Mouse (Mus musculus) E14TG2a.4 (cell line): ENCODE results near the gene Col25a1.

Source experiments
- H3K27me3 ChIP-seq: 2 replicates; pipeline ENCODE4 v1.6.1; 2014; ENCODE audit warnings: low read length, control low read depth; ENCODE audit not compliant: insufficient read depth
- H3K36me3 ChIP-seq: 2 replicates; pipeline ENCODE4 v1.6.1; 2014; ENCODE audit warnings: low read length, control low read depth; ENCODE audit not compliant: insufficient read depth
- H3K4me1 ChIP-seq: replicated peaks from 2 replicates; pipeline ENCODE4 v1.6.1; 2014; ENCODE audit warnings: low read depth, low read length, control low read depth
- H3K4me3 ChIP-seq: replicated peaks from 2 replicates; pipeline ENCODE4 v1.5.1; 2014; ENCODE audit warnings: mild to moderate bottlenecking, low read length
- H3K9me3 ChIP-seq: 2 replicates; pipeline ENCODE4 v1.6.1; 2014; ENCODE audit warnings: low read length, control low read depth
- CTCF ChIP-seq: conservative IDR thresholded peaks from 2 replicates; pipeline ENCODE4 v1.5.1; 2014; ENCODE audit warnings: low read length
- NANOG ChIP-seq: IDR thresholded peaks from 2 replicates; pipeline ENCODE4 v1.6.1; 2014; ENCODE audit warnings: borderline replicate concordance, low read length, mixed read lengths
- POU5F1 ChIP-seq: IDR thresholded peaks from 2 replicates; pipeline ENCODE4 v1.6.1; 2014; ENCODE audit warnings: low read length, borderline replicate concordance

Gene Col25a1

DNA sequence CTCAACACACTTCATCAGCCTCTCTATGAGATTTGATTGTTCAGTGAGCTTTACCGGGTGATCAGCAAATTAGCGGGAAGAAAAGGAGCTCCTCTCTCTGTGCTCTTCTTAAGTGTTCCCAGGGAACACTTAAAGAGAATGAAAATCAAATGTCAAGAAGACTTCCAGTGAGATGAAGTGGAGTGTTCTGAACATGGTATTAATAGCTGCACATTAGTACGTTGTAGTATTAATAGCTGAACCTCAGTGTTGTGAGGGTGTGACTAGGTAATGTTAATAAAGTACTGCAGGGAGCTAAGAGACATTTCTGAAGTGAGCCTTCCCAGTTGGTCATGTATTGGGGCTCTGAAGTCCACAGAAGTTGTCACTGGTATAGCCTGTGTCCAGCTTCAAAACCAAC lies 139.2 kb downstream of the Col25a1 start:
- H3K9me3 ChIP-seq = no peaks in the 10 kb centered on the region
- no peak for TF ChIP-seq POU5F1
- no peak for TF ChIP-seq NANOG
- TF ChIP-seq CTCF = no peak
- H3K27me3 ChIP-seq = no peaks in the 10 kb centered on the region
- no peaks in the 10 kb centered on the region for H3K36me3 ChIP-seq
- no peaks in the 10 kb centered on the region for H3K4me1 ChIP-seq
- no peak overlapping the region for H3K4me3 ChIP-seq

- H3K36me3 ChIP-seq = no peaks in the 10 kb centered on the region
- H3K9me3 ChIP-seq = no peaks in the 10 kb centered on the region
- TF ChIP-seq NANOG (no peak), CTCF (no peak), POU5F1 (no peak)
- no peaks in the 10 kb centered on the region for H3K27me3 ChIP-seq
- H3K4me3 ChIP-seq = no peak overlapping the region
- no peaks in the 10 kb centered on the region for H3K4me1 ChIP-seq
These were observed 142.6 kb downstream of the Col25a1 start for GRCm38 (mm10) chr3:130273949-130274348.

DNA sequence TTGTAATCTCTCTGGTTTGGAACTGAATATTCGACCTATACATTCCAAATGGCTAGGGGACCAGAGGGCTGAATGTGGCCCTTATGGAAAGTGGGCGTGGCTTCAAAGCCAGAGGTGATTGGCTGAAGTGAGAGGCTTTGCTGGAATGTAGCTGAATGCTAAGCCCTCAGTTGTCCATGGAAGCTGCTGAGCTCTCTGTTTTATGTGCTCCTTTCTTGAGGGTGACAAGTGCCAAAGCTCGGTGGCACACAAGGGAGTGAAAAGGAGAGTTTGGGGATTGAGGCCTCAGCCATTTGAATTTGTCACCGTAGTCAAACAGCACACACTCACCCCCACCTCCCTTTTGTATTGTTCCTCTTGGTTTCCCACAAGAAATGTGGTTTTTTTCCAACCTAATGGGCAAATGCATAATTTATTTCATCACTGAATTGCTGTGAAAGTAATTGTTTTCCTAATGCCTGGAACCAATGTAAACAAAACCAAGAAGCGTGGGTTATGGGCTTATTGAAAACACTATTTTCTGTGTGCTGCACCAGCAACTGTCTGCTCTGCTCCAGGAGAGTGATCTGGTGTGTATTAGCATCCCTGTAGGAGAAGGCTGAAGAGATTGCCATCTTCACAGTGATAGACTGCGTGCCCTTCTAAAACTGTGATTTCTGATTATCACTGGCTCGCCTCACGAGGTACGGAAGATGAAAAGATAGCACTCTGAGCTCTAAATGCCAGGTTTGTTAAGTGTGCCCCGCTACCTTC lies 147.2 kb downstream of the Col25a1 start:
- H3K9me3 ChIP-seq = no peaks in the 10 kb centered on the region

GRCm38 (mm10) chr3:130283011-130283760 lies 151.9 kb downstream of the Col25a1 start:
- H3K36me3 ChIP-seq = no peaks in the 10 kb centered on the region
- no peaks in the 10 kb centered on the region for H3K4me1 ChIP-seq
- H3K9me3 ChIP-seq = no peaks in the 10 kb centered on the region
- H3K27me3 ChIP-seq = no peaks in the 10 kb centered on the region
- no peak overlapping the region for H3K4me3 ChIP-seq
- TF ChIP-seq POU5F1 (no peak), CTCF (no peak), NANOG (no peak)

More for the DNA sequence above, 147.2 kb downstream of the Col25a1 start:
- Histone ChIP-seq H3K4me1 (no peaks in the 10 kb centered on the region), H3K36me3 (no peaks in the 10 kb centered on the region), H3K4me3 (no peak overlapping the region), H3K27me3 (no peaks in the 10 kb centered on the region)
- TF ChIP-seq NANOG (no peak), CTCF (no peak), POU5F1 (no peak)

GRCm38 (mm10) chr3:130288102-130288501 lies 156.8 kb downstream of the Col25a1 start:
- no peak for TF ChIP-seq CTCF
- TF ChIP-seq POU5F1 = no peak
- TF ChIP-seq NANOG = no peak
- H3K4me1 ChIP-seq = no peaks in the 10 kb centered on the region
- H3K36me3 ChIP-seq = no peaks in the 10 kb centered on the region
- no peaks in the 10 kb centered on the region; the same call in 1 of the 2 replicates for H3K27me3 ChIP-seq
- H3K4me3 ChIP-seq = no peak overlapping the region
- H3K9me3 ChIP-seq = no peaks in the 10 kb centered on the region

DNA sequence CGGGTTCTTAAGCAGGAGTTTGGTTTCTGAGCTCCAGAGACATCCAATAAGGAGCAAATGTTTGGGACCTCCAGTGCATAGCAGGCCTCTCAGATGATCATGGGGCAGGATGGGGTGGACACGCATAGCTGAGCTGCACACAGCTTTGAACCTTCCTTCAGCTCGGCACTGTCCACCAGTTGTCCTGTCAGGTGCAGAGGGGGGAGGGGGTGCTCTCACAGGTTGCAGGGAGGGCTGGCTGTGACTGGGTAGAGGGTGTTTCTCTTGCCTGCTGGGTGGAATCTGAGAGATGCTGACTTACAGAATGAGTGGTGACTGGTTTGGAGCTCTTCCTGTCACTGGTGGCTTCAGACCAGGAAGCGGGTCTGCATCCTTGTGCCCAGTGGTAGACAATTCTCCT lies 157.5 kb downstream of the Col25a1 start:
- Histone ChIP-seq H3K4me1 (no peaks in the 10 kb centered on the region), H3K27me3 (no peaks in the 10 kb centered on the region; the same call in 1 of the 2 replicates), H3K9me3 (no peaks in the 10 kb centered on the region), H3K4me3 (no peak overlapping the region), H3K36me3 (no peaks in the 10 kb centered on the region)
- TF ChIP-seq NANOG (no peak), POU5F1 (no peak), CTCF (no peak)

- no peaks in the 10 kb centered on the region for H3K4me1 ChIP-seq
- H3K4me3 ChIP-seq = no peak overlapping the region
- no peaks in the 10 kb centered on the region; the same call in 1 of the 2 replicates for H3K27me3 ChIP-seq
- no peaks in the 10 kb centered on the region for H3K9me3 ChIP-seq
- TF ChIP-seq CTCF (no peak), POU5F1 (no peak), NANOG (no peak)
- H3K36me3 ChIP-seq = no peaks in the 10 kb centered on the region
These were observed 157.9 kb downstream of the Col25a1 start for GRCm38 (mm10) chr3:130289220-130289619.

GRCm38 (mm10) chr3:130290175-130290574 lies 158.9 kb downstream of the Col25a1 start:
- H3K4me1 ChIP-seq = no peaks in the 10 kb centered on the region
- no peaks in the 10 kb centered on the region for H3K36me3 ChIP-seq
- no peaks in the 10 kb centered on the region; the same call in 1 of the 2 replicates for H3K27me3 ChIP-seq
- no peak overlapping the region for H3K4me3 ChIP-seq
- TF ChIP-seq CTCF = no peak
- no peak for TF ChIP-seq NANOG
- TF ChIP-seq POU5F1 = no peak
- H3K9me3 ChIP-seq = no peaks in the 10 kb centered on the region
